Mouse (Mus musculus): ENCODE results near the gene Zfp652.
"Not testable (repeated sequence)": the region's sequence is repeated elsewhere in the genome, so short reads cannot be mapped to it uniquely, and the experiment has no call there.

Gene Zfp652

DNA sequence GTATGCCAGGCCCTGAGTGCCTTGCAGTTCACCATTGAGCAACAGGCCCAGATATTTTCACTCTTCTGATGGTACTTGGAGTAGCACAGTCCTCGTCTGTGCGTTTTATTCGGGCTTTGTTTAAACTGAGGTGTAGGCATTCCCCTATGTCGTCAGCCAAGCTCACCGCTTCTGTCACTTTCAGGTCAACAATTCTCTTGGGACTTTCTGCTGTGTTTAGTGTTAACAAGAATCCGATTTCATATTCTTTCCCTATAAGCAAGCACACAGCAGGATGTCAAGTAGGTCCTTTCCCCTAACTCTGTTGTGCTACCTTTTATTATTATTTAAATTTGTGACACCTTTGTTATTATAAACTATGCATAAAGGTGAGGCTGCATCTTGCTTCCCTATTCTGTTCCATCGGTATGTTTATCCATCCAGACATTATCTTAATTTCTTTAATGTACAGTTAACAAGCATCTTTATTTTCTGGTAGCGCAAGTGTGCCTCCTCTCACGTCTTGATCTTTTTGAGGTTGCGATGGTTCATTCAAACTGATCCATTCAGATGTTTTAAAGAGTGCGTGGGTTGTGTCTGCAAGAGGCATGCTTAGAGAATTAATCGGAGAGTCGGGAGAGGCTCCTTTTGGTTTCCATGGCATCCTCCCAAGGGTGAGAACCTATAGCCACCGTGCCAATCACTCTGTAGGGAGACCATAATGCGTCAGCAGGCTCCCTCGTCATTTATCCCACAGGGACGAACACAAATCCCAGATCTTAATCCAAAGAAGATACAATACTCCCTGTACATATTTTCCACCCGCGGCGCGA lies 145.4 kb downstream of the Zfp652 start:
- DNase-seq, result no peak

DNA sequence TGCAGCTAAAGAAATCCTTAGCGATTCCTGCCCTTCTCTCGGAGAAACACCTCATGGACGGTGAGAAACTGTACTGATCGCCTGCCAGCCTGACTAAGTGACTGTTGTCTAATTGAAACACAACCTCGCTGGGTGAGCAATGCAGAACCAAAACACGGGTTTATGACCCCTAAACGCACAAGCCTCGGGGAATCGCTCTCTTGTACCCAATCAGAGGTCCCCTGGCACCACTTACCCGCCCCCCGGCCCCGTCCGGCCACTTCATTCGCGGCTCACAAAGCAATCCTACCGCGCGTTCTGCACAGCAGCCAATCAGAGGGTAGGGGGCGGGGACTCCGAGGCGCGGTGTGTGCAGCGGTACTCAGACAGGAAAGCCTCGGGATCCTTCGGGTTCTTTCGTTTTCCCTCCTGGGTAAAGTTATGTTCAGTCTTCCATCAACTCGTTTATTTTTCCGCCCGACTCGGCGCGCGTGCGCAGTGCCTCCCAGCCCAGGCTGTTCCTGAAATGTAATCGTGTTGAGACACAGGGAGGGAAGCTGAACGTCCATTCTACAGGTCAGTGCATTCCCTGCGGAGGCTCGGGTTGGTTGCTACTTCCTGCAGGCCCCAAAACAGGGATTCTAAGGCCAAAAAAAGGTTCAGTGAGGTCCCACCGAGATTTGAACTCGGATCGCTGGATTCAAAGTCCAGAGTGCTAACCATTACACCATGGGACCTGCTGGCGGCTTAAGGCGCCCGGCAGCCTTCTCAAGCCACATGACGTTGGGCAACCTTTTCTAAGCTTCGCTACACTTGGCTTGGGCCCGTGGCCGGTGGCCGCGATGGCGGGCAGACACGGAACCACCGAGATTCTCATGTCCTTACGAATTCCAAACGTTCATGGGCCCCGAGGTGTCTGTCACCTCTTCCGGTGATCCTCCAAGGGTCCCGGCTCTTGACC lies 146.3 kb downstream of the Zfp652 start:
- peak; percentile 98 for DNase-seq

- DNase-seq, result peak in 1 of 2 experiments; percentile 81
Measured at GRCm38 (mm10) chr11:95859468-95859855, 147.0 kb downstream of the Zfp652 start.

GRCm38 (mm10) chr11:95860071-95860490 lies 147.6 kb downstream of the Zfp652 start:
- no peak for DNase-seq

GRCm38 (mm10) chr11:95861397-95861796 lies 148.9 kb downstream of the Zfp652 start:
- DNase-seq, result no peak

- DNase-seq, result no peak
Measured at GRCm38 (mm10) chr11:95869442-95869841, 157.0 kb downstream of the Zfp652 start.

GRCm38 (mm10) chr11:95869918-95870470 lies 157.5 kb downstream of the Zfp652 start:
- DNase-seq, result no peak

GRCm38 (mm10) chr11:95875804-95876203 lies 163.3 kb downstream of the Zfp652 start:
- DNase-seq, result peak; percentile 16 to 22

DNA sequence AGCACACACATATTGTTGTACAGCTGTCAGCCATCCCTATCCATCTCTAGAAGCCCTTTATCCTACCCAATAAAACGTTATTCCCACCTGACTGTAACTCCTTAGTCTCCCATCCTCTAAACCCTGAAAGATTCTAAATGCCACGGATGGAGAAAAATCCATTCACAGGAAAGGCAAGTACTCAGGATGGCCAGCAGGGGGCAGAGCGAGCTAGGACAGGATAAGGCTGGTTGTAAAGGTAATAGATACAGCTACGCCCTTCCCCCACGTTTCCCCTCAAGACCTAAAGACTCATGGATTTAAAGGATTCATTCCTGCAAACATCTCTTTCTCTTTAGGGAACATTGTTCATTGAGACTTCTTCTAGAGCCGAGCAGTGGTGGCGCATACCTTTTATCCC lies 163.8 kb downstream of the Zfp652 start:
- DNase-seq, result peak; percentile 57 to 79

GRCm38 (mm10) chr11:95879861-95880260 lies 167.4 kb downstream of the Zfp652 start:
- DNase-seq, result not testable (repeated sequence)
